Comparison of ENCODE assay signal across 10 mouse cellular contexts in genomic region chr15:19162119-19162888, GRCm38 (mm10).
DNase-seq lines count a peak whose midpoint lies in the region; ATAC-seq and TF ChIP-seq lines count a peak whose summit lies in the region.
"Had no signal": no experiment of that assay in that cellular context is flagged by ENCODE, and none has a peak within 500 bp of the region (broad histone marks: within the 10 kb centered on the region; RNA-seq: fewer than 3 reads in every experiment).

No protein-coding gene starts in this region.

- peak; percentile 55 for DNase-seq in liver, adult 2 months (ENCODE audit: extremely low read depth, low read depth, low spot score)
- DNase-seq in liver: no peak
- DNase-seq in cerebellum, adult 9-10 months: peak; percentile 32
- DNase-seq in heart, postnatal 4 days: peak; percentile 48
- DNase-seq in right cerebral cortex, postnatal 14 days: peak; percentile 14
- no peak for DNase-seq in kidney, adult 11 months

- H3K9me3 ChIP-seq in kidney, embryonic 16.5 days (ENCODE audit: low read length): no peaks in the 10 kb centered on the region
- H3K9me3 ChIP-seq: limb, embryonic 15.5 days had no signal

- no peak overlapping the region for H3K27ac ChIP-seq in liver, adult 2 months (replicated peaks; ENCODE audit: insufficient read depth, low read depth, low read length)
- H3K27ac ChIP-seq in kidney, embryonic 16.5 days (ENCODE audit: low read length): no peak overlapping the region
- H3K27ac ChIP-seq: limb, embryonic 15.5 days had no signal

- no peaks in the 10 kb centered on the region for H3K27me3 ChIP-seq in liver, adult 2 months (ENCODE audit: control insufficient read depth, insufficient read depth, low read length)
- H3K27me3 ChIP-seq in kidney, embryonic 16.5 days (ENCODE audit: insufficient read depth, low read length): no peaks in the 10 kb centered on the region
- H3K27me3 ChIP-seq: limb, embryonic 15.5 days; Patski had no signal

- H3K4me1 ChIP-seq in liver, adult 2 months (ENCODE audit: control insufficient read depth, insufficient read depth, low read length): no peaks in the 10 kb centered on the region
- H3K4me1 ChIP-seq in kidney, embryonic 16.5 days (ENCODE audit: insufficient read depth, low read length): no peaks in the 10 kb centered on the region
- H3K4me1 ChIP-seq: limb, embryonic 15.5 days had no signal

- H3K4me2 ChIP-seq in kidney, embryonic 16.5 days (replicated peaks; ENCODE audit: low read depth, low read length): no peak overlapping the region
- H3K4me2 ChIP-seq: limb, embryonic 15.5 days had no signal

- no peak overlapping the region for H3K9ac ChIP-seq in liver, adult 2 months (ENCODE audit: low read depth, low read length)
- H3K9ac ChIP-seq in kidney, embryonic 16.5 days (replicated peaks; ENCODE audit: low read length): no peak overlapping the region
- H3K9ac ChIP-seq: limb, embryonic 15.5 days had no signal

- no peaks in the 10 kb centered on the region for H3K36me3 ChIP-seq in liver, adult 2 months (ENCODE audit: control insufficient read depth, insufficient read depth, low read length)
- no peaks in the 10 kb centered on the region for H3K36me3 ChIP-seq in kidney, embryonic 16.5 days (ENCODE audit: insufficient read depth, low read length)
- H3K36me3 ChIP-seq: limb, embryonic 15.5 days had no signal

- 70% methylated on average over 6 of the region's 6 CpGs for WGBS in liver, adult 2 months
- 82% methylated on average over 6 of the region's 6 CpGs for WGBS in kidney, embryonic 16.5 days

- no peak for ATAC-seq in kidney, embryonic 16.5 days (ENCODE audit: low FRiP score, low TSS enrichment)
- ATAC-seq in megakaryocyte-erythroid progenitor cell, adult 5-6 weeks (replicated peaks; ENCODE audit: low FRiP score, low TSS enrichment, poor library complexity, severe bottlenecking): no peak
- ATAC-seq: Patski had no signal

- no peaks in the 10 kb centered on the region for H3K79me2 ChIP-seq in liver, adult 2 months (ENCODE audit: control insufficient read depth, insufficient read depth, low read length)

- no peak for TF ChIP-seq POLR2A in liver, adult 2 months (IDR thresholded peaks at IDR 0.05; ENCODE audit: extremely low read depth, insufficient read depth, low read length)

- no peak for TF ChIP-seq CTCF in liver, adult 2 months (IDR thresholded peaks at IDR 0.05; ENCODE audit: low read depth, low read length)

- H3K4me3 ChIP-seq in liver, adult 2 months (ENCODE audit: insufficient read depth, low read depth, low read length): no peak overlapping the region
- no peak overlapping the region for H3K4me3 ChIP-seq in kidney, embryonic 16.5 days (ENCODE audit: low read length)
- H3K4me3 ChIP-seq: limb, embryonic 15.5 days had no signal

Comparison
In these comparisons a context has a peak if more than half of its experiments do, and no peak if none do; other contexts are left out.
1. DNase-seq: peak in liver, adult 2 months (single experiment), cerebellum, adult 9-10 months (single experiment), heart, postnatal 4 days (single experiment) and right cerebral cortex, postnatal 14 days (single experiment); none in liver (single experiment) and kidney, adult 11 months (single experiment).